Mouse (Mus musculus): ENCODE measurements around the gene Gm2163. TPM values are rescaled to one million over a fixed set of nuclear protein-coding genes. Genes with fewer than 3 reads are reported as not detected.
"Not testable (repeated sequence)": the region's sequence is repeated elsewhere in the genome, so short reads cannot be mapped to it uniquely, and the experiment has no call there.

Gm2163 gene
- polyA plus RNA-seq (2015; fragmentation: Nextera tagmentation; extraction: Ambion mirVana) = 0.06 and 0.16 TPM in 2 replicates

DNA sequence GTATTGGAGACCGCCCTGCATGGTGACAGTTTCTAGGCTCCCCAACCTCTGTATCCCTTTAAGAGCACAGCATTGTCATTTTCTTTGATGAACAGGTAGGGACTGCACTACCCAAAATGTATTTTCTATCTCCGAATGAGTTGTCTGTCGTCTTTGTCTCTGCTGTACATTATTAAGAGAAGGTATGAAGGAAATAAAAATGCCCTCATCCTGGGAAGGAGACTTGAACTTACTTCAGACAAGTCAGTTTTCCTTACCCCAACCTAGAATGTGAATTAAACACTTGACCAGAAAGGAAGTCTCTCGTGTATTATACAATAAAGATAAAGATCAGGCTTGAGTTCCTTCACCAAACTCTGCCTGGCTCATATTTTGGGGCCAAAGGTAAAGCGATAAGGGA, at the start of gene Gm2163:
TSS of gene Gm2163 (plus strand) at position 301 of the 400 bp plus-strand sequence.
- not testable (repeated sequence) for H3K4me1 ChIP-seq; H3K4me2 ChIP-seq; H3K9ac ChIP-seq; H3K4me3 ChIP-seq; H3K27me3 ChIP-seq; ATAC-seq (ENCODE audit: insufficient number of reproducible peaks, low FRiP score, low TSS enrichment, low read depth); H3K9me3 ChIP-seq; H3K36me3 ChIP-seq; H3K27ac ChIP-seq
- WGBS = no CpG with 5 or more reads among the region's 5 CpGs

DNA sequence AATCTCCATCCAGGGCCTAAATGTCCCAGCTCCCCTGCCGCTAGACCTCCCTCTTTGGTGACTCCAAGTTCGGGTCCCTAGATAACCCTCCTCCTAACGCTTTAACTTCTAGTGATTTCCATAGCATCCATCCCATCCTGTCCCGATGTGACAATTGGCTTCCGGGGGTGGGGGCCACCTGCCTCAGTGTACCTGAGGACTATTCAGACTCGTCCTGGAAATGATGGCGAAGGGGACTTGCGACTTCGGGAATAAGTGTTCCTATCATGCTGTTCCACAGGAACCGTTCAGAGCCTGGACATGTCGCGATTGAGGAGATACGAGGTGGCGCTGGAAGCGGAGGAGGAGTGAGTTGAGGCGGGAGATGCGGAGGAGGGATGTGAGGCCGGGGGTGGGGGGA, 27.5 kb upstream of the Gm2163 start, which contains the start of gene Gm21586:
TSS of gene Gm21586 (plus strand) at position 301 of the 400 bp plus-strand sequence.
- H3K4me3 ChIP-seq; H3K36me3 ChIP-seq; H3K9ac ChIP-seq; H3K4me2 ChIP-seq; ATAC-seq (ENCODE audit: insufficient number of reproducible peaks, low FRiP score, low TSS enrichment, low read depth); H3K27me3 ChIP-seq; H3K9me3 ChIP-seq; H3K4me1 ChIP-seq; H3K27ac ChIP-seq: not testable (repeated sequence)
- no CpG with 5 or more reads among the region's 18 CpGs for WGBS

DNA sequence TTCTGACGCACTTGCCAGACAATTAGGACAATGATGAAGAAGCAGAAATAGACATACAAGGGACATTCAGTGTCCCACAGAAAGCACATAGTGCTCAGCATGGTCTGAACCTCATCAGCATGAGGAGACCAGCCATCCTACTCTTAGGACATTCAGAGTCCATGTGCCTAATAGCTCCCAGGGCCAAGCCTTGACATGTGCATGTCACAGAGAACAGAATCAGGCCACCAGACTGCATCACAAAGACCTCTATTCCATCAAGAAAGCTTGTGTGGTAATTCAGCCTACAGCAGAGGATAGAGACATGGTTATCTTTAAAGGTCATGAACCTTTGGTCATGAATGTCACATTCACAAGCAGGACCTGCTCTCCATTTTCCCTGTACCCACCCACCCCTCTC, 61.5 kb downstream of the Gm2163 start, which contains the start of gene Fam205a2:
TSS of gene Fam205a2 (minus strand) at position 101 of the 400 bp plus-strand sequence.
- no CpG with 5 or more reads among the region's 1 CpGs for WGBS
- not testable (repeated sequence) for H3K27ac ChIP-seq; H3K27me3 ChIP-seq; H3K4me2 ChIP-seq; H3K9me3 ChIP-seq; H3K4me1 ChIP-seq; H3K36me3 ChIP-seq; ATAC-seq (ENCODE audit: insufficient number of reproducible peaks, low FRiP score, low TSS enrichment, low read depth); H3K4me3 ChIP-seq; H3K9ac ChIP-seq

DNA sequence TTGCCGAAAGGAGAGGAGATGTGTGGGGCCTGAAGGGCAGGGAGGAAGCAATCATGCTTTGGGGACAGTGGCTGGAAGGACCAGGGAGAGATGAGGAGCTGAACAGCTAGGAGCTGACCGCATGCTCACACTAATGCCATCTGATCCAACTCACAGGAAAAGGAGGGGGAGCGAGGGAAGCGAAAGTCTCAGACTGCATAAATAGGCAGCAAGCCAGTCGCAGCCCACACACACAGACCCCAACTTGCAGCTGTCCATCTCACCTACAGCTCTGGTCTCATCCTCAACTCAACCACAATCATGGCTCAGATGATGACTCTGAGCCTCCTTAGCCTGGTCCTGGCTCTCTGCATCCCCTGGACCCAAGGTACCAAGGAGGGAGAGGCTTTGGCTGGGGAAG, 145.3 kb downstream of the Gm2163 start, which contains the start of gene Gm10591:
TSS of gene Gm10591 (plus strand) at position 301 of the 400 bp plus-strand sequence.
- not testable (repeated sequence) for H3K9me3 ChIP-seq; H3K4me2 ChIP-seq; H3K4me3 ChIP-seq; H3K36me3 ChIP-seq; H3K9ac ChIP-seq; H3K27me3 ChIP-seq; ATAC-seq (ENCODE audit: insufficient number of reproducible peaks, low FRiP score, low TSS enrichment, low read depth); H3K27ac ChIP-seq; H3K4me1 ChIP-seq
- WGBS = no CpG with 5 or more reads among the region's 5 CpGs

- H3K4me3 ChIP-seq; H3K4me1 ChIP-seq; H3K27ac ChIP-seq; ATAC-seq (ENCODE audit: insufficient number of reproducible peaks, low FRiP score, low TSS enrichment, low read depth); H3K4me2 ChIP-seq; H3K9me3 ChIP-seq; H3K36me3 ChIP-seq; H3K9ac ChIP-seq; H3K27me3 ChIP-seq: not testable (repeated sequence)
- WGBS = no CpG with 5 or more reads among the region's 8 CpGs
Observed at GRCm38 (mm10) chr4:42629419-42629818, 162.9 kb downstream of the Gm2163 start, which contains the start of gene Gm2564. Gene Gm2564 (plus strand): TSS chr4:42629719.

Other genes with a start within 250 kb of the Gm2163 start
- gene Gm10600, start 226.1 kb upstream of the Gm2163 start, polyA plus RNA-seq (2015; fragmentation: Nextera tagmentation; extraction: Ambion mirVana) = 0.10 TPM in 1 of 2 replicates, not detected in the other
- gene Ccl21b, start 211.0 kb upstream of the Gm2163 start, polyA plus RNA-seq (2015; fragmentation: Nextera tagmentation; extraction: Ambion mirVana) = not detected in 2 replicates
- not detected in 2 replicates for gene Gm21953, start 172.5 kb upstream of the Gm2163 start, polyA plus RNA-seq (2015; fragmentation: Nextera tagmentation; extraction: Ambion mirVana)
- gene Fam205a3, start 148.4 kb upstream of the Gm2163 start, polyA plus RNA-seq (2015; fragmentation: Nextera tagmentation; extraction: Ambion mirVana) = not detected in 2 replicates
- not detected in 2 replicates for gene Gm21586, start 27.4 kb upstream of the Gm2163 start, polyA plus RNA-seq (2015; fragmentation: Nextera tagmentation; extraction: Ambion mirVana)
- not detected in 2 replicates for gene Fam205a2, start 61.4 kb downstream of the Gm2163 start, polyA plus RNA-seq (2015; fragmentation: Nextera tagmentation; extraction: Ambion mirVana)
- gene Gm10591, start 145.4 kb downstream of the Gm2163 start, polyA plus RNA-seq (2015; fragmentation: Nextera tagmentation; extraction: Ambion mirVana) = not detected in 2 replicates
- gene Gm2564, start 163.0 kb downstream of the Gm2163 start, polyA plus RNA-seq (2015; fragmentation: Nextera tagmentation; extraction: Ambion mirVana) = 0.22 and 0.52 TPM in 2 replicates
- gene Ccl27b, start 188.5 kb downstream of the Gm2163 start, polyA plus RNA-seq (2015; fragmentation: Nextera tagmentation; extraction: Ambion mirVana) = not detected in 2 replicates
- not detected in 2 replicates for gene Il11ra2, start 195.1 kb downstream of the Gm2163 start, polyA plus RNA-seq (2015; fragmentation: Nextera tagmentation; extraction: Ambion mirVana)

Data from limb, embryonic 15.5 days (tissue).